Mouse (Mus musculus): ENCODE data around the gene Gapdh.

The Gapdh gene

DNA sequence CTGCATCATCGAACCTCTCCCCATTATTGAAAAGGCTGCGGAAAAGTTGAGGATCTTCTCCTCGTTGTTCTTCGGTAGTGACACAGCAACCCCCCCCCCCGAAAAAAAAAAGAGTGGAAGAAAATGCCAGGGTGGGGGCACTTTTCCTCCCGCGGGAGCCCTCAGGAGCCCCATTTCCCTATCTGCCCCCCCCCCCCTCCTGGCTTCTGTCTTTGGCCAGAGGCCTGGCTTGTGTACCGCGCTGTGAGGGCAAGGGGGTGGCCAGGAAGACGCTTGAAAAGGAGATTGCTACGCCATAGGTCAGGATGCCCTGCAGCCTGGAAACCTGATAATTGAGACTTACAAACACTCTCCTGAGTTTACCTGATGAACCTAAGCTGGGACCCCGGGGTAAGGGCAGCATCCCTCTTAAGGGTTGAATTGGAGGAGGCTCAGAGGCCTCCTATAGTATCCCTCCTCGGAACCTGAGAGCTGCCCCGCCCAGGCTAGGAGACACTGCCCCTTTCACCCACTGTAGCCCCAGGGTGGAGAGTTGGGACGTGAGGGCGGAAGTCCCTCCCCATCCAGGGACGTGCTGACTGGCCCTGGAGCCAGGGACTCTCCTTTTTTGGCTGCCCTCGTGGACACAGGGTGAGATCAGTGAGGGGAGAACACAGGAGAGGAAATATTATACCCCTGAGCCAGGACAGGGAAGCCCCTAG is at the start of gene Gapdh:
Gene Gapdh (minus strand): TSS at position 417 of the 701 bp plus-strand sequence.
- peak; percentile 97 for DNase-seq (ENCODE audit: low read depth, low spot score)

DNA sequence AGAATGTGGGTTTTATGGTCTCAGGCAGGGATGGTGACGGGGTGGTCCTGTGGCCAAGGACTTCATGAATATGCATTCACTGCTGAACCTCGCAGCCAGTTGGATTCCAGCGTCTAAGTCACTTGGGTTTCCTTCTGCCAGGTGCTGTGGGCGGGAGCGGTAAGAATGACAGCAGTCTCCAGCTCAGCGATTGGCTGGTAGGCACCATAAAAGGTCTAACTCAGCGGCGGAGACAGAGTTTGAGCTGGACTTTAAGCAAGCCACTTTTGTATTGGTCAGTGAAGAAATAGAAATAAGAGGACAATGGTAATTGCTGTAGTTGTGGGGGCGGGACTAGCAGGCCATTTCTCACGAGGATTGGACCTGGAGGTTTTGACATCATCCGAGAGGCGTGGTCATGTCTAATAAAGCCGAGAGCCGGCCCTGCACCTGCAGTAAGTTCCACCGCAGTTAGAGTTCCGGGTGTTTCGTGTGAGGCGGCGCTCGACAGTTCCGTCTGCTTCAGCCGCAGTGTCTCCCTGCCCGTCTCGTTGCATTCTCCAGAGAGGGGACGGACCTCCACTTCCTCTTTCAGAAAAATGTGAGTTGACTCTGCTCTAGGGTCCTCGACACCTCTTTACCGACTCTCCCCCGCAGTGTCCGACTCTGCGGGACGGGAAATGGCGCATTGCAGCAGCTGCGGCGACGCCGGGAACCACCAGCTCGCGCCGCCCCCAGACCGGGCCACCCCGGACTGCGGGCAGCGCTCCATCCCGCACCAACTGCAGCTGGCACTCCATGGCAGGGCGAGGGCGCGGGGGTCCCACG is 49.1 kb upstream of the Gapdh start, which contains the start of gene Vamp1:
Gene Vamp1 (plus strand): TSS at position 404 of the 807 bp plus-strand sequence.
- DNase-seq (ENCODE audit: low read depth, low spot score): peak; percentile 95

DNA sequence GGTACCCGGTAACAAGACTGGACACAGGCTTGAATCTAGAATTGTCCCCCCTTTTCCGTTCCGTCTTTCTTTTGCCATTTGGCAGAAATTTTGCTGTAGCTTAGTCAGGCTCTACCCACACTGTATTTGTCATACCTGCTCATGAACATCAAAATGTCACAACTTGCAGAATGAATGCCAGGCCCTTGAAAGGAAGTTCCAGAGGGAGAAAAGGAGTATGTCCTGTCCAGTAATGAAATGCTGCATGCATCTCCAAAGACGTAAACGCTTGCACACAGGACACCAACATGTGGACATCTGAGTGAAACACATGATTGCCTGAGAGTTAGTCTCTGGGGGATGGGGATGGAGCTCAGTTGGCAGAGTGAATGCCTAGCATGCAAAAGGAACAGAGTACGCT is 47.4 kb upstream of the Gapdh start:
- DNase-seq (ENCODE audit: low read depth, low spot score): no peak

DNA sequence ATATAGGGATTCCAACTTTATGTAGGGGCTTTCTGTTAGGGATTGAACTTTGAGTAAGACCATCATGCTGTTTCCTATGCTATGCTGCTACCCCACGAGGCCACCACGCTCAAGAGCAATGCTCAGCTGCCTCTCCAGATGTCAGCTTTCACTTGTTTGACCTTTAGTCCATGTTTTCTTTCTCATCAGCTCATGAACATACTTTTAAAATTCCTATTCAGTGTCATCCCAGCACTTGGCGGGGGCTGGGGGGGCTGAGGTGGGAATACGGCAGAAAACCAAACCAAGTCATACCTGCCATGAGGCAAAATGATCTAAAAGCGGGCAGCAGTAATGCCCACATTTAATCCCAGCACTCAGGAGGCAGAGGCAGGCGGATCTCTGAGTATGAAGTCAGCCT is 46.9 kb upstream of the Gapdh start:
- no peak for DNase-seq (ENCODE audit: low read depth, low spot score)

DNA sequence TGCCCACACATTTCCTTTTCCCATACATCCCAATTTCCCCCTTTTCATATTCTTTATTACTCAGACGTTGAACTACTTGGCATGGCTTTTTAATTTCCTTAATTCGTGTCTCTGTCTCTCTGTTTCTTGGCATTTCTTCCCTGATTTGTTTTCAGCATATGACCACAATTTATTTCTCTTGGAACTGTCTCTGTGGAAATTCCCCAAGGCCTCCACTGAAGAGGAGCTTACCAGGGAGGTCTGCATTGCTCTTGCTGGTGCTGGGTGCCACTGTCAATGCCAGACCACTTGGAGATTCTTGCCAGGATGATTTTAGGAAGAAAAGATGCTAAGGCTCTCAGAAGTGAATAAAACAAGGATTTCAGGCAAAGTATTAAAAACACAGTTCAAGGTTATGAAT is 46.4 kb upstream of the Gapdh start:
- DNase-seq (ENCODE audit: low read depth, low spot score): no peak

DNA sequence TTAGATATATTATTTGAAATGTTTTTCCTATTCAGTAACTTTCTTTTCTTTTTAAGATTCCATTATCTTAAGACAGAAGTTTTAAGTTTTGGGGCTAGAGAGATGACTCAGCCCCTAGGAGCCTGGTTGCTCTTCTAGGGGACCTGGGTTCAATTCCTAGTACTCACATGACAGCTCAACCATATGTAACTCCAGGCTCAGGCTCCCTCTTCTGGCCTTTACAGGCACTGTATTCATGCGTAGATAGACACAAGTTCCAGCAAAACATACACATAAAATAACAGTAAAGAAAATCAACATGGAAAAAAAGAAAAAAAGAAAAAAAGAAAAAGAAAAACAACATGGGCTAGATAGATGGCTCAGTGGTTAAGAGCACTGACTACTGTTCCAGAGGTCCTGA is 44.2 kb upstream of the Gapdh start:
- DNase-seq (ENCODE audit: low read depth, low spot score): no peak

DNA sequence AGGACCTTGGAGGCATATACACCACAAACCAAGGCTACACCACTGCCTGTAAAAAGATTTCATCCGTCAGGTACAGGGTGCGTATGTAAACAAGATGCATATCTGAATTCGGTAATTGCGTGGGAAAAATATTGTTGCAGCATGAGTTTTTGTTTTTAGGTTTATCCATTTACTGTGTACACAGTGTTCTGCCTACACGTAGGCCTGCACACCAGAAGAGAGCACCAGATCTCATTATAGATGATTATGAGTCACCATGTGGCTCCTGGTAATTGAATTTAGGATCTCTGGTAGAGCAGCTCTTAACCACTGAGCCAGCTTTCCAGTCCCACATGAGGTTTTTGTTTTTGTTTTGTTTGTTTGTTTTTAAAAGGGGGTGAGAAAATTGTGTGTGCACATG is 30.9 kb upstream of the Gapdh start:
- no peak for DNase-seq (ENCODE audit: low read depth, low spot score)

DNA sequence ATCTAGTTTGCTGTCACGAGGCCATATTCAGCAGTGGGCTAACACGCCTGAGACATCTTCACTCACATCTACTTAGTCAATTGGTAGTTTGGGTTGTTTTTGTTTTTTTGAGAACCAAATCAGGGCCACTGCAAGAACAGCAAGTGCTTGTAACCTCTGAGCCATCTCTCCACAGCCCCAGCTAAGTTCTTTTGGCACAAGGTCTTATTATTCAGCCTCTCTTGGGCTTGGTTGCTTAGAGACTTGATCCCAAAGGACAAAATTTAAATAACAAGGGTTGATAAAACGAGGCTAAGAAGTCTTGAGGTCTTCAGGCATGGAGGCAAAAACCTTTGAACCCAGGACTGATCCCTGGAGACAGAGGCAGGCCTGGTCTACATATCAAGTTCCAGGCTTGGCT is 30.0 kb upstream of the Gapdh start:
- no peak for DNase-seq (ENCODE audit: low read depth, low spot score)

DNA sequence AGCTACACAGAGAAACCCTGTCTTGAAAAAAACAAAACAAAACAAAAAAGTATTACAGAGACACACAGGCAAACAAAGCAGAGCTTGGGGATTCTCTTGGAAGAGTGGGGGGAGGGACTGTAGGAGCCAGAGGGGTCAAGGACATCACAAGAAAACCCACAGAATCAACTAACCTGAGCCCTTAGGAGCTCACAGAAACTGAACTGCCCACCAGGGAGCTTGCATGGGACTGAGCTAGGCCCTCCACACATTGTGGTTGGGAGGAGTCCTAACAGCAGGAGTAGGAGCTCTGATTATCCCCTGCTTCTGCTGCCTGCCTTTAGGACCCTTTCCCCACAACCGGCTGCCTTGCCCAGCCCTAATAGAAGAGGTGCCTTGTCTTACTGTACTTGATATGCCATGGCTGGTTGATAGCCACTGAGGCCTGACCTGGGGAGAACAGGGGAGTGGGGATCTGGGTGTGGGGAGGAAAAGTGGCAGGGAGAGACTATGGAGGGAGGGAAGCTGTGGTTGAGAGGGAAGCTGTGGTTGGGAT is 29.3 kb upstream of the Gapdh start:
- no peak for DNase-seq (ENCODE audit: low read depth, low spot score)

DNA sequence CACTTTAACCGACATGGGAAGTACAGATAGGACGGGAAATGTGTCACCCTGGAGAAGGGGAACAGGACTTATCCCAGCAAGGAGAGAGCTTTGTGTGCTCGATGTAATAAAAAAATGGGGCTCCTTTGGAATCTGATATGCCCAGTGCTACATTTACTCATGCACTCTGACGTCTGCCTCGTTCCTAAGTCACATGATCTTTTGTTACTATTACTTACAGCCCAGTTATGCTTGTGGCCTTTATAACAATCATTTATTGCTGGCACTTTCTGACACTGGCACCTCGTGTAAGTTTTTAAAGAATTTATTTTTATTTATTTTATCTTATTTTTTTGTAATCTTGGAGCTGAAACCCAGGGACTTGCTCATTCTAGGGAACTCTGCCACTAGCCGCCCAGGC is 27.1 kb upstream of the Gapdh start:
- DNase-seq (ENCODE audit: low read depth, low spot score): no peak

DNA sequence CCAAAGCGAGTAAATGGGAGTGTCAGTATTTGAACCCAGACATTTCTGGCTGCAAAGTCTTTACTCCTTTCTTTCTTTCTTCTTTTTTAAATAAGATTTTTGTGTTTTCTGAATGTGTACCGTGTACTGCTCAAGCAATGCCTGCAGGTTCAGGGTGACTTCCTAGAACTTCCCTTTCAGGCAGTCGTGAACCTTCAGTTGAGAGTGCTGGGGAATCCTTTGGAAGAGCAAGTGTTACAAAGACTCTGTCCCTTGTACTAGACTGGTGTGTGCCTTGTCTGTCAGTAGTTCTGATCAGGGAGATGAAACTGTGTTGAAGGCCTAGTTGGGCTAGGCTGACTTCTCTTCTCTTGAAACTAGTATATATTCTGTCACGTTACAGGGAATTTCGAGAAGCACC is 26.6 kb upstream of the Gapdh start:
- DNase-seq (ENCODE audit: low read depth, low spot score): no peak

DNA sequence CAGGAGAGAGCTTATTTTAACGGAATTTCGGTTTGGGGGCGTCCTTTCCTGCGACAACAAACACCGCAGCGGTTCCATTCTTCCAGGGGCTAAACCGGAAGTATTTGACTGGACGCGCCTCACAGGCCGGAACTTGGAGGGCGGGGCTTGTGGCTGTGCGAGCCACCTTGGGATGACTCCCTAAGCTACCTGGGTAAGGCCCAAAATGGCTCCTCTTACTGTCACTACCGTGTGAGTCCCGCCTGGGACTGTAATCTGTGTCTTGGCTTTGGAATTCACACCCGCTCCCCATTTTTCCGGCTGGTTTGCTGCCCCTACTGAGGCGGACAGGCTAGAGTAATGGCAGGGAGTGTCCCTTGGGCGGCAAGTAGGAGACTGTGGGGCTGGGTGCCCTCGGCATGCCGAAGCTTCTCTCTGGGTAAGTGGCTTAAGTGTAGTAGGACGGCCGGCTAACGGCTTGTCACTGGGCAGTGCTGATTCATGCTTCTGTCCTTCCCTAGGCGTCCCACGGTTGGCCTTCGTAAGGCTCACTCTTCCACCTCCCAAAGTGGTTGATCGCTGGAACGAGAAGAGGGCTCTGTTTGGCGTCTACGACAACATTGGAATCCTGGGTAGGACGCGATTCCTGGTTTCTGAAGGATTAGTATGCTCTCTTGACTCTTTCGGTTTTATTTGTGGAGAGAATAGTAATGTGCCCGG is 25.9 kb upstream of the Gapdh start:
- DNase-seq (ENCODE audit: low read depth, low spot score): peak; percentile 96

DNA sequence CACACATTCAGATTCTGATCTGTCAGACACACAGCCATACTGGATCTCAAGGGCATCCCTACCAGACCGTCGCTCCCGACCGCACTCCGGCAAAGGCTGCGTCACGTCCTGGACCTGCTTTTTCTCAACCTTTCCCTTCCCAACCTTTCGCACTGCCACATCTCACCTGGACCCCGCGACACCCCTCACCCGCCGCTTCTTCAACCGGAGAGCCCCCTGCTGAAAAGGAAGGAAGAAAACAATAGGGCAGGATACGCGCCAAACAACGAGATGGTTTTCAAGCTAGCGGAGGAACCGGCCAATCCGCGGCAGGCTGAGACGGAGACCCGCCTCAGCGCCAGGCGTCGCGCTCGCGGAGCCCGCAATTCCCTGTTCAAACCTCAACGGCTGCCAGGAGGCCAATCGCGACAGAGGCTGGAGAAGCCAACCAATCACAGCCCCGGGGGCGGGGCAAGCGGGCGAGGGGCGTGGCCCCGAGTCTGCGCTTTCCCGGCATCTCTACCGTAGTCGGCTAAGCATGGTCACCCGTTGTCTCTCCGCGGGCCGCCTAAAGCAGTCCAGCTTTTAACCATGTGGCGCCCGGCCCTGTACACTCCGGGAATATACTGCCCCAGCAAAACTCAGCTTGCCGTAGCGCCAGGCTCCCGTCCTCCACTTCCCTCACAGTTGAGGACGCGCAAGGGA is 25.2 kb upstream of the Gapdh start, which contains the start of the genes Ncapd2 and Mrpl51:
Gene Ncapd2 (minus strand): TSS at position 370 of the 684 bp plus-strand sequence.
Gene Mrpl51 (plus strand): TSS at position 470 of the 684 bp plus-strand sequence.
- peak; percentile 98 for DNase-seq (ENCODE audit: low read depth, low spot score)

DNA sequence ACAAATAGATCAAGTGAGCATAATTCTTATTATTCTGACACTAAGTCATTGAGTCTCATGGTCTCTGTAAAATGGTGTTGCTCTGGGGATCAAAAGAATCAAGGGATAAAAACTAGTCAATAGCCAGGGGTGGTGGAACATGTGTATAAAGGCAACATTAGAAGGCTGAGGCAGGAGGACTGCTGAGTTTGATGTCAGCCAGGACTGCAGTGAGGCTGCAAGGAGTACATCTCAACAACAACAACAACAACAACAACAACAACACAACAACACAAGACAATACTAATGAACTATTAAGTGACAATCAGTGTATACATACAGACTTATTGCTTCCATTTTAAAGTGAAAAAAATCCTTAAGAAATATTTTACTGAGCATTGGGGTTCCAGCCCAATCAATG is 24.5 kb upstream of the Gapdh start:
- no peak for DNase-seq (ENCODE audit: low read depth, low spot score)

DNA sequence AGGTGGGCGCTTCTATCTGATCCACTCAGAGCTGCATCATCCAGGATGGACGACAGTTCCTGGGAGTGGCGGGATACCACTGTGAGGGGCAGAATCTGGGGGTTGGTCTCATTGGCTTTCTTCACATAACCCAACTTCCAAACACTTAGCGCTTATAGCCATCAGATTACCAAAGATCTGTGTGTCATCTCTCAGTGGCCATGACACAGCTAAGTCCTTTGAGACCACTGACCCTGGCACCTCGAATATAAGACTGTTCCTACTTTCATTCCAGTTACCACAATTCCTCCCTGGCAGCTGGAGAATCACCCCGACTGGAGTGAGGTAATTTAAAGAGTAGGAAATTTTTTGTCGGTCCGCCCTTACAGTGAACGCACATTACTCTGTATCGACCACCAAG is 19.9 kb upstream of the Gapdh start:
- DNase-seq (ENCODE audit: low read depth, low spot score): no peak

DNA sequence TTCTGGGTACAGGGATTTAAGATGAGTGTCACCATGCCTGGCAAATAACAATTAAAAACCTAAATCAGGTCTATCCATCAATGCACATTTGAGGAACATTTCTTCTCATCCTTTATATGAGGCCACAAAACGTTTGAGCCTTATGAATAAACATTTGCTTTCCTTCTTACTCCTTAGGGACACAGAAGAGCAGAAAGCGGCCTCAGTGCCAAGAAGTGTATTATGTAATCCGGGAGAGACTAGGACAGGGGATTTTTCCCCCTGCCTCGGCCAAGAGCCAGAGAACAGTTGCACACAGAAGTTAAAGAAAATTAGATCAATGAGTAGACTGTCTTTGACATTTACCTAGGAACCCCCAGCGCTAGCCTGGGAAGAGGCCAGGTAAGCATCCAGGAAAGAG is 15.9 kb upstream of the Gapdh start:
- no peak for DNase-seq (ENCODE audit: low read depth, low spot score)

DNA sequence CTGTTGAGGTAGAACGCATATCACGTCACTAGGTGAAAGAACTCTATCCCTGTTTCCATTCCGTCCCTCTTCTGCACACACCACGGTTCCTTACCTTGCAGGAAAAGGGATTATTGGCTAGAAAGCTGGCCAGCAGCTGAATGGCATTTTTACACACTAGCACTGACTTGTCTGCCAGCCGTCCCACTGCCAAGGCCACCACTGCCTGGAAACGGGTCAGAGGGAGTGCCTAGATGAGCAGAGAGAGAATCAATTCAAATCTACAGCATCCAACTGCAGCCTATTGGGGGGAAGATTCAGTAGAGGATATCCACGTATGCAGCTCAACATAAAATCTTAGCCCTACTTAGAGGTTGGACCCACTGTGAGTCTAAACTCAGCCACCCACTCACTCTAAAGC is 13.3 kb upstream of the Gapdh start:
- DNase-seq (ENCODE audit: low read depth, low spot score): no peak

DNA sequence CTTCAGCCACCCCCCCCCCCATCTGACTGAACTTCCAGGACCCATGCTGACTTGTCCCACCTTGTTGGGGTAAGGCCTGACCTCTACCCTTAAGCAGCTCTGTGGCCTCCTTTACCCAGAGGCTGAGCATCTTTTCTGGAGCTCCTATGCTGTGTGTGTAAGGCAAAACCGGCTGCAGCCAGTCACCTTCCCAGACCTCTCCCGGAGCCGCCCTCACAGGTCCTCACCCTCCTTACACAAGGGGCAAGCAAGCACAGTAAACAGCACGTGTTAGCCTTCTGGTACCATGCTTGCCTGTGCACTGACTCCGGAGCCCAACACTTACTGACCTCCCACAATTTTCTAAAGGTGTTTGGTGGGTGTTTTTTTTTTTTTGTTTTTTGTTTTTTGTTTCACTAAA is 9.2 kb upstream of the Gapdh start:
- no peak for DNase-seq (ENCODE audit: low read depth, low spot score)

DNA sequence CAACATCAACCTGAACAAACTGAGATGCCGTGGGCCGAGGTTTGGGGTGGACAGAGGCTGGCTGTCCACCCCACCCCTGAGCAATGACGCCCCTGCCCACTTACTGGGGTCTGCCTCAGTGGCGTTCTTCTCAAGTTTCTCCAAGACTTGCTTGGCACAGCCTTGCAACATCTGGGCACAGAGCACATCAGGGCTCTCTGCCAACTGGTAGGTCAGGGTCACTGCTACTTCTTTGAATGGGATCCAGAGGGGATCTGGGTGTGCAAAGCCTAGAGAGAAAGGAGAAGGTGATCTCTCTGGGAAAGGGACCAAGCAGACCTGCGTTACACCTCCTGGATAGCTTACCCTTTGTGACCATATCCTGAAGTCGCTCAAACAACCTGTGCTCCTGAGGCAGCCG is 7.0 kb upstream of the Gapdh start:
- DNase-seq (ENCODE audit: low read depth, low spot score): no peak

DNA sequence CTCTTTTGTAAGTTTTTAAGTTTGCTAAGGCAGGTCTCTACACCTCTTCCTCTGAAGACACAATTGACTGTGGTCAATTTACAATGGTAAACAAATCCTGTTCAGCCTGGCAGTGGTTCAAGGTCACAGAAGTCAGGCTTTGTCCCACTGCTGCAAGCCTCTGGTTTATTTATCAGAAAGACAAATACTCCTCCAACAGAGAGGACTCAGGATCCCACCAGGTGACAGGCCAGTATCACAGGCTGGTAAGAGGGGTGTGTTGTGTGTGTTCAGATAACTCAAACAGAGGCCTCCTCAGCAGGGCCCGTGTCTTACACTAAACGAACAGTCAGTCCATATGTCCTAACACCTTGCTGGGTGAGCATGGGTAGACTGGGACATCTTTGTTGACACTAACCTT is 6.2 kb upstream of the Gapdh start:
- no peak for DNase-seq (ENCODE audit: low read depth, low spot score)

DNA sequence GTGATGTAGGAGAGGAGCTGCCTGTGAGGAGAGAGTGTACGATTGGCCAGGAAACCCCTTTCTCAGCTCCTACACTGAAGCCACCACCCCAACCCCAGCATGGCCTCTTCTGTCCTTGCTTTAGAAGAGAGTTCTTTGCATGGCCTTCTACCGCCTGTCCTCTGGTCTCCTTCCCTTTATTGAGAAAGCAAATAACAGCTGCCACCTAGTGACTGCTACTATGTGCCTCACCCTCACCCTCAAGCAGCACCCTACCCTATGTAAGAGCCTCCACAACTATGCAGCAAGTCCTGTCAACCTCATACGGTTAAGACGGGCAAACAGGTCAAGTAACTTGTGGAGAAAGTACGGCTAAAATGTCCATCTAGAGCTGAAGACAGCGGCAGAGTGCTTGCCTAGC is 3.9 kb upstream of the Gapdh start:
- DNase-seq (ENCODE audit: low read depth, low spot score): no peak

DNA sequence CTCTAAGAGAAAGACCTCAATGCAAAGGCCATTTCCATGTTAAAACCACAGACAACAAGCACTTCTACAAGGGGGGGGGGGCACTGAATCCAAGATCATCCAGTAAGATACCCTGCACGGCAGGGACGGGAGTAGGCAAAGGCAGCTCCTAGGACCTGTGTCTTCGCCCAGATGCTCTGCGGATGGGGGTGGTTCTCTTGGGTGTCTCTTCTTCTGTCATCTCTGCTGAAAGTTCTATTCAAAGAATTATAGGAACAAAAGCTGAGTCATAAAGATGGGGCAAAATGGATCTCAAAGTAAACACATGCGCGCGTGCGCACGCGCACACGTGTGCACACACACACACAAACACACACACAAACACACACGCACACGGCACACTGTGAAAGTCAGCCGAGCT is 1.8 kb upstream of the Gapdh start:
- DNase-seq (ENCODE audit: low read depth, low spot score): no peak

All from 3T3-L1 (cell line).